Mouse (Mus musculus): Measurements from ENCODE around the gene Trpm4. TPM values are rescaled to one million over a fixed set of nuclear protein-coding genes. Genes with fewer than 3 reads are reported as not detected.

Trpm4 gene
- polyA plus RNA-seq, 1 experiment, result 17.5 TPM

DNA sequence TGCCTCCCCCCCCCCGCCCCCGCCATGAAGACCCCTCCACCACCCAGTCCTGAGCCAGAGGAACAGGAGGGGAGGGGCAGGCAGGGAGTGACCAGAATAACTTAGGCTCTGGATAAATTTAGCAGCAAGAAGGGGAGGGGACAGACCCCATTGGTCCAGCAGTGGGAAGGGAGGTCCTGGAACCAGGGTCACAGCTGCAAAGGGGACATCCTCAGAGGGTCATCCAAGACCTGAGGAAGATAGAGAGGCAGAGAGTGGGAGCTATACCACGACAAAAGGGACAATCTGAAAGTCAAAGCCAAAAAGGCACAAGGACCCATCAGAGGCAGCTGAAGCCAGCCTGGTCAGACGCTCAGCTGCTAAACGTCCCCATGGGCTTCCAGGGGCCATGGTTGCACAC, 1.5 kb upstream of the Trpm4 start, which contains the start of gene Hrc:
Hrc (plus strand) TSS at position 235 of the 400 bp plus-strand sequence.
- Histone ChIP-seq H3K4me1 (ENCODE audit: control insufficient read depth, insufficient read depth, low read length) (peaks cover 6% of the 10 kb centered on the region), H3K27me3 (ENCODE audit: control insufficient read depth, insufficient read depth, low read length) (no peaks in the 10 kb centered on the region), H3K27ac (ENCODE audit: insufficient read depth, low read length) (no peak within 1 kb of the TSS), H3K4me3 (replicated peaks; ENCODE audit: insufficient read depth, low read depth, low read length) (no peak within 1 kb of the TSS)
- TF ChIP-seq CTCF (IDR thresholded peaks at IDR 0.05; ENCODE audit: borderline replicate concordance, insufficient read depth, low read depth, low read length) (no peak), POLR2A (IDR thresholded peaks at IDR 0.05; ENCODE audit: borderline replicate concordance, insufficient read depth, low read length) (no peak)
- 34% methylated on average over 5 of the region's 5 CpGs for WGBS
- DNase-seq, result no peak

DNA sequence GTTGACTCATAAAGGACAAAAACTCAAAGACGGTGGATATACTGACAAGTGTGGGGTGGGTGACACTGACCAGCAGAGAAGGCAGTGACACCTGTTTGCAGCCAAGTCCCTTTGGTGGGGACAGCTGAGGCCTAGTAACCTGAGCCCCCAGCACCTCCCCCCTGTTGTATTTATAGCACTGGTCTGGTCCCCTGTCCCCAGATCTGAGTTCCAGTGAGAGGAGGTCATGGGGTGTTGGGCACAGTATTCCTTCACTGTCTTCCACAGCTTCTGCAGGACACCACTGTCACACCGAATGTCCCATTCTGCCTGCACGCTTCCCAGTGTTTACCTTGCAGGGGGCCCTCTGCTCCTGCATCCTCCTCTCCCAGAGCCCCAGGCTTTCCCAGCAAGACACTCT, 1.0 kb upstream of the Trpm4 start:
- no peaks in the 10 kb centered on the region for H3K27me3 ChIP-seq (ENCODE audit: control insufficient read depth, insufficient read depth, low read length)
- no peak overlapping the region for H3K4me3 ChIP-seq (replicated peaks; ENCODE audit: insufficient read depth, low read depth, low read length)
- TF ChIP-seq CTCF (IDR thresholded peaks at IDR 0.05; ENCODE audit: borderline replicate concordance, insufficient read depth, low read depth, low read length) (no peak), POLR2A (IDR thresholded peaks at IDR 0.05; ENCODE audit: borderline replicate concordance, insufficient read depth, low read length) (no peak)
- H3K4me1 ChIP-seq (ENCODE audit: control insufficient read depth, insufficient read depth, low read length), result peaks cover 6% of the 10 kb centered on the region
- no peak overlapping the region for H3K27ac ChIP-seq (ENCODE audit: insufficient read depth, low read length)
- DNase-seq, result no peak
- WGBS, result 58% methylated on average over 3 of the region's 3 CpGs

DNA sequence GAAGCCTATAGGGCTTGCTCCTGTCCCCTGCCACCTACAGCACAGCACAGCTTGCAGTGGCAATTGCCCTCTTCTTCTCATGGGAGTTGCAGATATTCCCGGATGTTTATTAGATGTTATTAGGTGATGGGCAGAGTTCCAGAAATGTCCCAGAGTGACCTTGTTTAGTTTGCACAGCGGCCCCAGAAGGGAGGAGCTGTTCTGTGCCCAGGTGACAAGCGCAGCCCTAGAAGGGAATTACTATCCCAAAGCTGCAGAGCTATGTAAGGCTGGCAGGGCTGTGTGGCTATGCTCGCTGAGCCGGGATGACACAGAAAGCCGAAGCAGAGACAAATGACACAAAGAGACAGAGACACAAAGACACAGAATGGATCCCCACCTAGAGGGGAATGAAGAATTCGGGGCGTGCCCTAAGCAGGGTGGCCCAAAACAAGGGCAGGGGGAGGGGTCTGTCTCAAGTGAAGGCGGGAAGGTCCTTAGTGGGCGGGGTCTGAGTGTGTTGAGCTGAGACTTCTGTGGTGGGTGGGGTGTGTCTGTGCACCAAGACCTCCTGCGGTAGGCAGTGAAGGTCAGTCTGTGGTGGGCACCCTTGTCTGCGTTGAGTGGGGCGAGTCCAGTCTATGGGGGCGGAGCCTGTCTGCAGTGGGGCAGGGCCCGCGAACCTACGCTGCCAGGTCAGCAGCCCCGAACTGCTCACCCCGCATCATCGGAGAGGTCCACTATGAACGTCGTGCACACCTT, 725 bp downstream of the Trpm4 start:
- 4% methylated on average over 22 of the region's 22 CpGs for WGBS
- Histone ChIP-seq H3K27me3 (ENCODE audit: control insufficient read depth, insufficient read depth, low read length) (no peaks in the 10 kb centered on the region), H3K27ac (ENCODE audit: insufficient read depth, low read length) (no peak overlapping the region), H3K4me3 (replicated peaks; ENCODE audit: insufficient read depth, low read depth, low read length) (peak overlapping the region; percentile 74), H3K4me1 (ENCODE audit: control insufficient read depth, insufficient read depth, low read length) (peaks cover 2% of the 10 kb centered on the region)
- no peak for TF ChIP-seq CTCF (IDR thresholded peaks at IDR 0.05; ENCODE audit: borderline replicate concordance, insufficient read depth, low read depth, low read length)
- peak in 1 of 2 experiments; percentile 32 for DNase-seq

DNA sequence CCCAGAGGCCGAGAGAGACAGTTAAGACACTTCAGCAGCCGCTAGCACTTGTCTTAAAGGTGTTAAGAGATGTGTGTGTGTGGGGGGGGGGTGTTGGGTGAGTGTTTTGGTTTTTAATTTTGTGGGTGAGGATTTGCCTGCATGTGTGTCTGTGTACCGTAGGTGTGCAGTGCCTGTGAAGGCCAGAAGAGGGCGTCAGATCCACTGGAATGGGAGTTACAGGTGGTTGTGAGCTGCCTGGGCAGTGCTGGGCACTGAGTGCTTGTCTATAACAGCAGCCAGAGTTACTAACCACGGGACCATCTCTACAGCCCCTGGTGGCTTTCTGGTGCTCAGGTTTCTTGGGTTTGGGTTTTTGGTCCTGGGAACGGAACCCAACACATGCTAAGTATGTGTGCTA, 2.1 kb downstream of the Trpm4 start:
- WGBS, result 87% methylated on average over 6 of the region's 6 CpGs
- TF ChIP-seq CTCF (IDR thresholded peaks at IDR 0.05; ENCODE audit: borderline replicate concordance, insufficient read depth, low read depth, low read length) (no peak), POLR2A (IDR thresholded peaks at IDR 0.05; ENCODE audit: borderline replicate concordance, insufficient read depth, low read length) (no peak)
- Histone ChIP-seq H3K4me1 (ENCODE audit: control insufficient read depth, insufficient read depth, low read length) (no peaks in the 10 kb centered on the region), H3K4me3 (replicated peaks; ENCODE audit: insufficient read depth, low read depth, low read length) (no peak overlapping the region), H3K27ac (ENCODE audit: insufficient read depth, low read length) (no peak overlapping the region), H3K27me3 (ENCODE audit: control insufficient read depth, insufficient read depth, low read length) (no peaks in the 10 kb centered on the region)
- no peak for DNase-seq

DNA sequence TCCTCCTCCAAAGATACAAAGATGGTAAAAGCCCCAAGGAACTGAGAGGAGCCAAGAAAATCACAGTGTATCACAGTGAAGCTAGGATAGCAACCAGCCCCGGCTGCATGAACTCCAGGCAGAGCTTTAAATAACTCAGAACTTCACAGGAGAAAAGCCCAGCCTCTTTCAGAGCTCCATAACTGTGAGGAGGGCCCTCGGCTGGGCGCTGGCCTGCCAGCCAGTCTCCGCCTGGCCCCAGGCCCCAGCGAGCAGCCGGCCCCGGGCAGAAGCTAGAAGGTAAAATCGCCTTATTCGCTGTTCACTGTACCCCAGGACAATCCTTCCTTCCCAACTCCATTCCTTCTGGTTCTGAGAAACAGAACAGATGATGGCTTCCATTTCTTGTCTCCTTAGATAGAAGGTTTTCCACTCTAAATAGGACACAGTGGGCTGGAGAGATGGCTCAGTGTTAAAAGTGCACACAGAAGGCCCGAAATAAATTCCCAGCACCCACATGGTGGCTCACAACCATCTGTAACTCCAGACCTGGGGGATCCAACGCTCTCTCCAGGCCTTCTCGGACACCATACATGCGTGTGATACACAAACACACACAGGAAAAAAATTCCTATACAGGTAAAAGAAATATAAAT, 4.6 kb downstream of the Trpm4 start:
- 72% methylated on average over 13 of the region's 13 CpGs for WGBS
- DNase-seq, result no peak
- H3K4me1 ChIP-seq (ENCODE audit: control insufficient read depth, insufficient read depth, low read length), result no peaks in the 10 kb centered on the region
- H3K27ac ChIP-seq (ENCODE audit: insufficient read depth, low read length), result no peak overlapping the region
- TF ChIP-seq CTCF (IDR thresholded peaks at IDR 0.05; ENCODE audit: borderline replicate concordance, insufficient read depth, low read depth, low read length) (no peak), POLR2A (IDR thresholded peaks at IDR 0.05; ENCODE audit: borderline replicate concordance, insufficient read depth, low read length) (no peak)
- H3K4me3 ChIP-seq (replicated peaks; ENCODE audit: insufficient read depth, low read depth, low read length), result no peak overlapping the region
- no peaks in the 10 kb centered on the region for H3K27me3 ChIP-seq (ENCODE audit: control insufficient read depth, insufficient read depth, low read length)

DNA sequence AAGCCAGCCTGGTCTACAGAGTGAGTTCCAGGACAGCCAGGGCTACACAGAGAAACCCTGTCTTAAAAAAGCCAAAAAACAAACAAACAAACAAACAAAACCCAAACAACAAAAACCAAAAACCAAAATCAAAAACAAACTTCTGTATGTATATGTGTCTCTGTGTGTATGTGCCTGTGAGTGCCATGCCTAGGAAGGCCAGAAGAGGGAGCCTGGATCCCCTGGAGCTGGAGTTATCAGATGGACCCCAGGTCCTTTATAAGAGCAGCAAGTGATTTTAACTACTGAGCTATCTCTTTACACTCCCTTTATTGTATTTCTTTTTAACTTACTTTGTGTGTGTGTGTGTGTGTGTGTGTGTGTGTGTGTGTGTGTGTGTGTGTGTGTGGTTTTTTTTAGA, 7.8 kb downstream of the Trpm4 start:
- DNase-seq, result no peak
- Histone ChIP-seq H3K4me1 (ENCODE audit: control insufficient read depth, insufficient read depth, low read length) (no peaks in the 10 kb centered on the region), H3K4me3 (replicated peaks; ENCODE audit: insufficient read depth, low read depth, low read length) (no peak overlapping the region), H3K27ac (ENCODE audit: insufficient read depth, low read length) (no peak overlapping the region), H3K27me3 (ENCODE audit: control insufficient read depth, insufficient read depth, low read length) (no peaks in the 10 kb centered on the region)
- no peak for TF ChIP-seq POLR2A (IDR thresholded peaks at IDR 0.05; ENCODE audit: borderline replicate concordance, insufficient read depth, low read length)
- no peak for TF ChIP-seq CTCF (IDR thresholded peaks at IDR 0.05; ENCODE audit: borderline replicate concordance, insufficient read depth, low read depth, low read length)

- TF ChIP-seq POLR2A (IDR thresholded peaks at IDR 0.05; ENCODE audit: borderline replicate concordance, insufficient read depth, low read length) (no peak), CTCF (IDR thresholded peaks at IDR 0.05; ENCODE audit: borderline replicate concordance, insufficient read depth, low read depth, low read length) (no peak)
- DNase-seq, result no peak
- no peaks in the 10 kb centered on the region for H3K4me1 ChIP-seq (ENCODE audit: control insufficient read depth, insufficient read depth, low read length)
- no peak overlapping the region for H3K4me3 ChIP-seq (replicated peaks; ENCODE audit: insufficient read depth, low read depth, low read length)
- no peaks in the 10 kb centered on the region for H3K27me3 ChIP-seq (ENCODE audit: control insufficient read depth, insufficient read depth, low read length)
- 95% methylated on average over 5 of the region's 5 CpGs for WGBS
- no peak overlapping the region for H3K27ac ChIP-seq (ENCODE audit: insufficient read depth, low read length)
These were observed 10.5 kb downstream of the Trpm4 start for GRCm38 (mm10) chr7:45323069-45323468.

- no peak overlapping the region for H3K4me3 ChIP-seq (replicated peaks; ENCODE audit: insufficient read depth, low read depth, low read length)
- TF ChIP-seq CTCF (IDR thresholded peaks at IDR 0.05; ENCODE audit: borderline replicate concordance, insufficient read depth, low read depth, low read length) (no peak), POLR2A (IDR thresholded peaks at IDR 0.05; ENCODE audit: borderline replicate concordance, insufficient read depth, low read length) (no peak)
- H3K27me3 ChIP-seq (ENCODE audit: control insufficient read depth, insufficient read depth, low read length), result no peaks in the 10 kb centered on the region
- WGBS, result 88% methylated on average over 4 of the region's 4 CpGs
- H3K27ac ChIP-seq (ENCODE audit: insufficient read depth, low read length), result no peak overlapping the region
- no peak for DNase-seq
- no peaks in the 10 kb centered on the region for H3K4me1 ChIP-seq (ENCODE audit: control insufficient read depth, insufficient read depth, low read length)
These were observed 11.3 kb downstream of the Trpm4 start for GRCm38 (mm10) chr7:45322245-45322644.

Data from cerebellum, adult 2 months (tissue).